Comparison of ENCODE assay signal across 8 mouse cellular contexts in genomic region chr15:93513939-93514341, GRCm38 (mm10).
A peak's percentile ranks its signal among the peaks of the same experiment; 100 is the strongest.
DNase-seq lines count a peak whose midpoint lies in the region; ATAC-seq and TF ChIP-seq lines count a peak whose summit lies in the region.

No protein-coding gene starts in this region.

- DNase-seq in left cerebral cortex, adult 2 months (ENCODE audit: extremely low spot score in 1 of 2, low spot score in 2 of 2) = no peak
- no peak for DNase-seq in left cerebral cortex, postnatal 14 days (ENCODE audit: low spot score in 2 of 2)
- peak; percentile 76 for DNase-seq in embryonic facial prominence, embryonic 10.5 days (ENCODE audit: low spot score)
- peak; percentile 76 for DNase-seq in kidney, adult 11 months
- no peak for DNase-seq in MN1 (ENCODE audit: low spot score)
- no peak for DNase-seq in right cerebral cortex, postnatal 4 days
- no peak for DNase-seq in cerebellum, adult 9-11 months

- peaks cover 37% of the 10 kb centered on the region for H3K27me3 ChIP-seq in embryonic facial prominence, embryonic 10.5 days (replicated peaks; ENCODE audit: low read depth, poor library complexity, severe bottlenecking)

- H3K4me3 ChIP-seq in left cerebral cortex, adult 2 months = no peak overlapping the region; the same call in 1 of the 2 replicates
- H3K4me3 ChIP-seq in embryonic facial prominence, embryonic 10.5 days = peak overlapping the region; percentile 37

- 3% methylated on average over 10 of the region's 10 CpGs for WGBS in embryonic facial prominence, embryonic 10.5 days

- TF ChIP-seq CTCF in left cerebral cortex, adult 2 months (IDR thresholded peaks at IDR 0.05) = no peak

- H3K4me1 ChIP-seq in embryonic facial prominence, embryonic 10.5 days = peaks cover 65% of the 10 kb centered on the region

- peak overlapping the region; percentile 1; the same call in 1 of the 2 replicates for H3K27ac ChIP-seq in left cerebral cortex, adult 2 months
- H3K27ac ChIP-seq in embryonic facial prominence, embryonic 10.5 days (replicated peaks) = no peak overlapping the region

- peak; percentile 55 for ATAC-seq in megakaryocyte progenitor cell, adult 5-6 weeks (replicated peaks; ENCODE audit: poor library complexity)

- no peaks in the 10 kb centered on the region for H3K9me3 ChIP-seq in embryonic facial prominence, embryonic 10.5 days

- H3K36me3 ChIP-seq in embryonic facial prominence, embryonic 10.5 days (replicated peaks) = peaks cover 11% of the 10 kb centered on the region

- intact Hi-C loops in left cerebral cortex, adult 2 months (cut with DNase I) = loop anchor here (10.0 kb wide), 1 partner anchor 331 kb away; no protein-coding TSS in a partner anchor
- intact Hi-C loops in left cerebral cortex, postnatal 14 days (cut with DNase I) = no loop called here

Comparison
In these comparisons a context has a peak if more than half of its experiments do, and no peak if none do; other contexts are left out.
1. DNase-seq: peak in embryonic facial prominence, embryonic 10.5 days (single experiment) and kidney, adult 11 months (single experiment); none in left cerebral cortex, adult 2 months (0 of 2), left cerebral cortex, postnatal 14 days (0 of 2), MN1 (single experiment), right cerebral cortex, postnatal 4 days (single experiment) and cerebellum, adult 9-11 months (single experiment).